Mouse (Mus musculus): ENCODE measurements around the gene Opcml. TPM values are rescaled to one million over a fixed set of nuclear protein-coding genes. Genes with fewer than 3 reads are reported as not detected.

Opcml gene
- polyA plus RNA-seq, 1 experiment = 43.6 TPM

- WGBS = 53% methylated on average over 6 of the region's 6 CpGs
- 0 out of 2 replicates have a peak overlapping the region, but pooled peaks have one; percentile 55 for H3K27ac ChIP-seq (ENCODE audit: insufficient read depth, low read length)
- no peak overlapping the region for H3K4me3 ChIP-seq (replicated peaks; ENCODE audit: insufficient read depth, low read depth, low read length)
- DNase-seq = peak; percentile 48 to 65
- peaks cover 18% of the 10 kb centered on the region; the same call in 1 of the 2 replicates for H3K4me1 ChIP-seq (ENCODE audit: control insufficient read depth, insufficient read depth, low read length)
- TF ChIP-seq CTCF (IDR thresholded peaks at IDR 0.05; ENCODE audit: borderline replicate concordance, insufficient read depth, low read depth, low read length) = no peak
- no peak for TF ChIP-seq POLR2A (IDR thresholded peaks at IDR 0.05; ENCODE audit: borderline replicate concordance, insufficient read depth, low read length)
- H3K27me3 ChIP-seq (ENCODE audit: control insufficient read depth, insufficient read depth, low read length) = no peaks in the 10 kb centered on the region
These were observed 890.9 kb downstream of the Opcml start for GRCm38 (mm10) chr9:28681252-28682037.

GRCm38 (mm10) chr9:28683951-28684470 lies 893.4 kb downstream of the Opcml start:
- no peak overlapping the region for H3K4me3 ChIP-seq (replicated peaks; ENCODE audit: insufficient read depth, low read depth, low read length)
- 10% methylated on average over 5 of the region's 5 CpGs for WGBS
- no peak for TF ChIP-seq CTCF (IDR thresholded peaks at IDR 0.05; ENCODE audit: borderline replicate concordance, insufficient read depth, low read depth, low read length)
- no peak for TF ChIP-seq POLR2A (IDR thresholded peaks at IDR 0.05; ENCODE audit: borderline replicate concordance, insufficient read depth, low read length)
- H3K4me1 ChIP-seq (ENCODE audit: control insufficient read depth, insufficient read depth, low read length) = peaks cover 18% of the 10 kb centered on the region; the same call in 1 of the 2 replicates
- no peaks in the 10 kb centered on the region for H3K27me3 ChIP-seq (ENCODE audit: control insufficient read depth, insufficient read depth, low read length)
- peak; percentile 75 to 92 for DNase-seq
- peak overlapping the region; percentile 35; the same call in 1 of the 2 replicates for H3K27ac ChIP-seq (ENCODE audit: insufficient read depth, low read length)

GRCm38 (mm10) chr9:28686942-28687611 lies 896.5 kb downstream of the Opcml start:
- no peak for DNase-seq
- TF ChIP-seq CTCF (IDR thresholded peaks at IDR 0.05; ENCODE audit: borderline replicate concordance, insufficient read depth, low read depth, low read length) = no peak
- no peak for TF ChIP-seq POLR2A (IDR thresholded peaks at IDR 0.05; ENCODE audit: borderline replicate concordance, insufficient read depth, low read length)
- no peak overlapping the region for H3K27ac ChIP-seq (ENCODE audit: insufficient read depth, low read length)
- H3K4me1 ChIP-seq (ENCODE audit: control insufficient read depth, insufficient read depth, low read length) = peaks cover 23% of the 10 kb centered on the region; the same call in 1 of the 2 replicates
- no peaks in the 10 kb centered on the region for H3K27me3 ChIP-seq (ENCODE audit: control insufficient read depth, insufficient read depth, low read length)
- no peak overlapping the region for H3K4me3 ChIP-seq (replicated peaks; ENCODE audit: insufficient read depth, low read depth, low read length)
- WGBS = 61% methylated on average over 7 of the region's 7 CpGs

- TF ChIP-seq CTCF (IDR thresholded peaks at IDR 0.05; ENCODE audit: borderline replicate concordance, insufficient read depth, low read depth, low read length) = no peak
- Histone ChIP-seq H3K4me3 (replicated peaks; ENCODE audit: insufficient read depth, low read depth, low read length) (no peak overlapping the region), H3K4me1 (ENCODE audit: control insufficient read depth, insufficient read depth, low read length) (peaks cover 24% of the 10 kb centered on the region; the same call in 1 of the 2 replicates), H3K27ac (ENCODE audit: insufficient read depth, low read length) (peak overlapping the region; percentile 84), H3K27me3 (ENCODE audit: control insufficient read depth, insufficient read depth, low read length) (no peaks in the 10 kb centered on the region)
- 8% methylated on average over 2 of the region's 2 CpGs for WGBS
- peak; percentile 98 to 99 for DNase-seq
These were observed 899.6 kb downstream of the Opcml start for GRCm38 (mm10) chr9:28690134-28690533.

- Histone ChIP-seq H3K4me1 (ENCODE audit: control insufficient read depth, insufficient read depth, low read length) (peaks cover 9% of the 10 kb centered on the region), H3K27me3 (ENCODE audit: control insufficient read depth, insufficient read depth, low read length) (no peaks in the 10 kb centered on the region), H3K4me3 (replicated peaks; ENCODE audit: insufficient read depth, low read depth, low read length) (no peak overlapping the region), H3K27ac (ENCODE audit: insufficient read depth, low read length) (0 out of 2 replicates have a peak overlapping the region, but pooled peaks have one; percentile 53)
- DNase-seq = peak in 1 of 2 experiments; percentile 38
- TF ChIP-seq CTCF (IDR thresholded peaks at IDR 0.05; ENCODE audit: borderline replicate concordance, insufficient read depth, low read depth, low read length) (0 out of 2 replicates have a peak, but pooled peaks have one; percentile 1), POLR2A (IDR thresholded peaks at IDR 0.05; ENCODE audit: borderline replicate concordance, insufficient read depth, low read length) (no peak)
- 59% methylated on average over 4 of the region's 4 CpGs for WGBS
These were observed 915.2 kb downstream of the Opcml start for GRCm38 (mm10) chr9:28705796-28706195.

- TF ChIP-seq CTCF (IDR thresholded peaks at IDR 0.05; ENCODE audit: borderline replicate concordance, insufficient read depth, low read depth, low read length) = no peak
- no peak for TF ChIP-seq POLR2A (IDR thresholded peaks at IDR 0.05; ENCODE audit: borderline replicate concordance, insufficient read depth, low read length)
- Histone ChIP-seq H3K27me3 (ENCODE audit: control insufficient read depth, insufficient read depth, low read length) (no peaks in the 10 kb centered on the region), H3K4me1 (ENCODE audit: control insufficient read depth, insufficient read depth, low read length) (no peaks in the 10 kb centered on the region), H3K4me3 (replicated peaks; ENCODE audit: insufficient read depth, low read depth, low read length) (no peak overlapping the region), H3K27ac (ENCODE audit: insufficient read depth, low read length) (no peak overlapping the region)
- WGBS = 99% methylated on average over 2 of the region's 2 CpGs
- DNase-seq = no peak
These were observed 924.0 kb downstream of the Opcml start for GRCm38 (mm10) chr9:28714544-28714943.

- WGBS = 97% methylated on average over 2 of the region's 2 CpGs
- peak in 1 of 2 experiments; percentile 59 for DNase-seq
- no peak for TF ChIP-seq CTCF (IDR thresholded peaks at IDR 0.05; ENCODE audit: borderline replicate concordance, insufficient read depth, low read depth, low read length)
- no peak for TF ChIP-seq POLR2A (IDR thresholded peaks at IDR 0.05; ENCODE audit: borderline replicate concordance, insufficient read depth, low read length)
- Histone ChIP-seq H3K27me3 (ENCODE audit: control insufficient read depth, insufficient read depth, low read length) (no peaks in the 10 kb centered on the region), H3K4me1 (ENCODE audit: control insufficient read depth, insufficient read depth, low read length) (peaks cover 5% of the 10 kb centered on the region; the same call in 1 of the 2 replicates), H3K27ac (ENCODE audit: insufficient read depth, low read length) (no peak overlapping the region), H3K4me3 (replicated peaks; ENCODE audit: insufficient read depth, low read depth, low read length) (no peak overlapping the region)
These were observed 929.6 kb downstream of the Opcml start for GRCm38 (mm10) chr9:28720186-28720585.

Data from cerebellum, adult 2 months (tissue).